Mouse (Mus musculus) intestine, embryonic 16.5 days (tissue): ENCODE results near the gene Slc7a14. TPM values are rescaled to one million over a fixed set of nuclear protein-coding genes. Genes with fewer than 3 reads are reported as not detected.

Source experiments
- ATAC-seq: fragments of 200-750 bp; cut with Nextera tagmentation; 2 replicates; pipeline ENCODE4 v1.8.0; 2017; ENCODE audit warnings: moderate TSS enrichment, moderate library complexity
- H3K27ac ChIP-seq: fragments of 300-500 bp; sonication (generic); 2 replicates; pipeline ENCODE4 v1.5.1; 2014; ENCODE audit warnings: mild to moderate bottlenecking, low read length
- H3K27me3 ChIP-seq: fragments of 300-500 bp; sonication (generic); replicated peaks from 2 replicates; pipeline ENCODE4 v1.6.1; 2014; ENCODE audit warnings: low read length, control low read depth, mixed read lengths; ENCODE audit not compliant: control insufficient read depth, insufficient read depth
- H3K36me3 ChIP-seq: fragments of 300-500 bp; sonication (generic); 2 replicates; pipeline ENCODE4 v1.6.1; 2014; ENCODE audit warnings: low read length, control low read depth; ENCODE audit not compliant: control insufficient read depth, insufficient read depth
- H3K4me1 ChIP-seq: fragments of 300-500 bp; sonication (generic); 2 replicates; pipeline ENCODE4 v1.6.1; 2014; ENCODE audit warnings: low read length, control low read depth, mixed read lengths; ENCODE audit not compliant: control insufficient read depth, insufficient read depth
- H3K4me2 ChIP-seq: fragments of 300-500 bp; sonication (generic); 2 replicates; pipeline ENCODE4 v1.6.1; 2014; ENCODE audit warnings: low read depth, low read length, control low read depth
- H3K4me3 ChIP-seq: fragments of 300-500 bp; sonication (generic); 2 replicates; pipeline ENCODE4 v1.5.1; 2014; ENCODE audit warnings: mild to moderate bottlenecking, low read length
- H3K9ac ChIP-seq: fragments of 300-500 bp; sonication (generic); 2 replicates; pipeline ENCODE4 v1.6.1; 2014; ENCODE audit warnings: low read depth, low read length
- H3K9me3 ChIP-seq: fragments of 300-500 bp; sonication (generic); 2 replicates; pipeline ENCODE4 v1.6.1; 2016; ENCODE audit warnings: low read length, control low read depth; ENCODE audit not compliant: control insufficient read depth
- WGBS: fragments of 180-500 bp; shearing (Covaris S2); extraction: QIAGEN DNeasy Blood & Tissue Kit; methylation state at CpG from one replicate; pipeline ENCODE4 v1.1.7; 2014; 5-methylcytosine and 5-hydroxymethylcytosine counted together
- polyA plus RNA-seq: library from polyadenylated mRNA; unstranded; fragments of >200 nt; fragmentation: Nextera tagmentation; extraction: Ambion mirVana; gene quantifications from 2 replicates; pipeline ENCODE4 v1.2.1, GENCODE M21; 2015

Gene Slc7a14
- polyA plus RNA-seq, 1 experiment from 2014 or later: 0.59 TPM

- H3K27ac ChIP-seq: no peak overlapping the region
- no peak for ATAC-seq
- no peak overlapping the region for H3K4me2 ChIP-seq
- no peaks in the 10 kb centered on the region for H3K27me3 ChIP-seq
- no peaks in the 10 kb centered on the region for H3K9me3 ChIP-seq
- no peaks in the 10 kb centered on the region for H3K36me3 ChIP-seq
- no peak overlapping the region for H3K9ac ChIP-seq
- H3K4me3 ChIP-seq: no peak overlapping the region
- 82% methylated on average over 4 of the region's 4 CpGs for WGBS
- no peaks in the 10 kb centered on the region for H3K4me1 ChIP-seq
These were observed 90.1 kb downstream of the Slc7a14 start for GRCm38 (mm10) chr3:31220040-31220439.

GRCm38 (mm10) chr3:31219483-31219882 is 90.7 kb downstream of the Slc7a14 start:
- Histone ChIP-seq H3K36me3 (no peaks in the 10 kb centered on the region), H3K4me3 (no peak overlapping the region), H3K4me1 (no peaks in the 10 kb centered on the region), H3K4me2 (no peak overlapping the region), H3K9ac (no peak overlapping the region), H3K9me3 (no peaks in the 10 kb centered on the region), H3K27ac (no peak overlapping the region), H3K27me3 (no peaks in the 10 kb centered on the region)
- 74% methylated on average over 7 of the region's 7 CpGs for WGBS
- no peak for ATAC-seq

GRCm38 (mm10) chr3:31217523-31217922 is 92.7 kb downstream of the Slc7a14 start:
- Histone ChIP-seq H3K4me3 (no peak overlapping the region), H3K9ac (no peak overlapping the region), H3K27me3 (no peaks in the 10 kb centered on the region), H3K4me2 (no peak overlapping the region), H3K36me3 (no peaks in the 10 kb centered on the region), H3K4me1 (peaks cover 5% of the 10 kb centered on the region; the same call in 1 of the 2 replicates), H3K9me3 (no peaks in the 10 kb centered on the region), H3K27ac (no peak overlapping the region)
- 79% methylated on average over 10 of the region's 10 CpGs for WGBS
- no peak for ATAC-seq

- WGBS: 40% methylated on average over 3 of the region's 3 CpGs
- no peak overlapping the region for H3K27ac ChIP-seq
- no peak for ATAC-seq
These were observed 96.4 kb downstream of the Slc7a14 start for GRCm38 (mm10) chr3:31213802-31214201.

GRCm38 (mm10) chr3:31212205-31213038 is 97.8 kb downstream of the Slc7a14 start:
- Histone ChIP-seq H3K9me3 (no peaks in the 10 kb centered on the region), H3K4me1 (peaks cover 12% of the 10 kb centered on the region), H3K27ac (no peak overlapping the region), H3K9ac (no peak overlapping the region), H3K4me3 (no peak overlapping the region), H3K36me3 (no peaks in the 10 kb centered on the region), H3K4me2 (no peak overlapping the region), H3K27me3 (no peaks in the 10 kb centered on the region)
- ATAC-seq: peak; percentile 64; the same call in 1 of the 2 replicates
- 37% methylated on average over 9 of the region's 9 CpGs for WGBS

More at GRCm38 (mm10) chr3:31213802-31214201, 96.4 kb downstream of the Slc7a14 start:
- Histone ChIP-seq H3K9ac (no peak overlapping the region), H3K27me3 (no peaks in the 10 kb centered on the region), H3K9me3 (no peaks in the 10 kb centered on the region), H3K36me3 (no peaks in the 10 kb centered on the region), H3K4me2 (no peak overlapping the region), H3K4me1 (peaks cover 8% of the 10 kb centered on the region), H3K4me3 (no peak overlapping the region)

- Histone ChIP-seq H3K4me2 (peak overlapping the region; percentile 39), H3K9ac (0 out of 2 replicates have a peak overlapping the region, but pooled peaks have one; percentile 15), H3K27ac (no peak overlapping the region), H3K36me3 (no peaks in the 10 kb centered on the region), H3K4me3 (peak overlapping the region; percentile 2; the same call in 1 of the 2 replicates), H3K4me1 (peaks cover 12% of the 10 kb centered on the region), H3K27me3 (no peaks in the 10 kb centered on the region), H3K9me3 (no peaks in the 10 kb centered on the region)
- 11% methylated on average over 19 of the region's 19 CpGs for WGBS
- ATAC-seq: no peak
These were observed 101.2 kb downstream of the Slc7a14 start for GRCm38 (mm10) chr3:31209001-31209400.

GRCm38 (mm10) chr3:31208458-31208994 is 101.7 kb downstream of the Slc7a14 start:
- Histone ChIP-seq H3K9ac (no peak overlapping the region), H3K27ac (no peak overlapping the region), H3K4me1 (peaks cover 12% of the 10 kb centered on the region), H3K4me3 (no peak overlapping the region), H3K4me2 (no peak overlapping the region), H3K36me3 (no peaks in the 10 kb centered on the region), H3K9me3 (no peaks in the 10 kb centered on the region), H3K27me3 (no peaks in the 10 kb centered on the region)
- no peak for ATAC-seq
- WGBS: 14% methylated on average over 6 of the region's 6 CpGs

- no peak for ATAC-seq
- no peaks in the 10 kb centered on the region for H3K36me3 ChIP-seq
- WGBS: 51% methylated on average over 4 of the region's 4 CpGs
- no peaks in the 10 kb centered on the region for H3K9me3 ChIP-seq
- H3K27me3 ChIP-seq: no peaks in the 10 kb centered on the region
- no peak overlapping the region for H3K4me2 ChIP-seq
- H3K27ac ChIP-seq: no peak overlapping the region
- H3K9ac ChIP-seq: no peak overlapping the region
- peaks cover 12% of the 10 kb centered on the region for H3K4me1 ChIP-seq
- no peak overlapping the region for H3K4me3 ChIP-seq
These were observed 102.1 kb downstream of the Slc7a14 start for GRCm38 (mm10) chr3:31208046-31208445.

- Histone ChIP-seq H3K9ac (no peak overlapping the region), H3K27me3 (no peaks in the 10 kb centered on the region), H3K27ac (no peak overlapping the region), H3K4me3 (no peak overlapping the region), H3K4me1 (peaks cover 4% of the 10 kb centered on the region; the same call in 1 of the 2 replicates), H3K36me3 (no peaks in the 10 kb centered on the region), H3K9me3 (no peaks in the 10 kb centered on the region), H3K4me2 (no peak overlapping the region)
- ATAC-seq: peak; percentile 88
- 62% methylated on average over 3 of the region's 3 CpGs for WGBS
These were observed 105.0 kb downstream of the Slc7a14 start for GRCm38 (mm10) chr3:31205167-31205566.
